Mouse (Mus musculus) G1E (cell line): ENCODE results near the gene Stk25.

ENCODE experiments used
- CTCF ChIP-seq: IDR thresholded peaks from 2 replicates; pipeline ENCODE4 v1.5.1; 2012; ENCODE audit warnings: low read depth, low read length, inconsistent platforms, mixed read lengths
- GATA2 ChIP-seq: IDR thresholded peaks from 2 replicates; pipeline ENCODE4 v1.6.1; 2012; ENCODE audit warnings: low read depth, low read length, inconsistent platforms, borderline replicate concordance

- TF ChIP-seq CTCF = no peak
- TF ChIP-seq GATA2 = no peak
Measured at GRCm38 (mm10) chr1:93702106-93702505, 43.6 kb upstream of the Stk25 start.
